Mouse (Mus musculus) spleen, adult 2 months (tissue): Measurements from ENCODE around the gene Abcc10.

Experiments
- CTCF ChIP-seq: fragments of 200-500 bp; IDR thresholded peaks from 2 replicates; pipeline ENCODE4 v1.5.1; 2011; ENCODE audit warnings: mild to moderate bottlenecking, inconsistent platforms; ENCODE audit not compliant: insufficient read depth, insufficient read length, insufficient replicate concordance; ENCODE audit errors: extremely low read depth
- POLR2A ChIP-seq: fragments of 200-500 bp; IDR thresholded peaks from 2 replicates; pipeline ENCODE4 v1.6.1; 2011; ENCODE audit warnings: low read depth, low read length, inconsistent platforms

GRCm38 (mm10) chr17:46277586-46277985 is 50.6 kb downstream of the Abcc10 start:
- TF ChIP-seq CTCF = no peak
- TF ChIP-seq POLR2A = no peak
